Mouse (Mus musculus): Measurements from ENCODE around the gene Zfp943. TPM values are rescaled to one million over a fixed set of nuclear protein-coding genes. Genes with fewer than 3 reads are reported as not detected.
"Not testable (repeated sequence)": the region's sequence is repeated elsewhere in the genome, so short reads cannot be mapped to it uniquely, and the experiment has no call there.

The Zfp943 gene
- polyA plus RNA-seq (2016; fragmentation: Nextera tagmentation; extraction: Ambion mirVana) = 13.8 and 15.1 TPM in 2 replicates

GRCm38 (mm10) chr17:21962107-21962907, at the start of gene Zfp943, which contains the start of gene Zfp942:
Gene Zfp943 (plus strand): TSS chr17:21962552.
Gene Zfp942 (minus strand): TSS chr17:21962464.
- Histone ChIP-seq H3K9me3 (peaks cover 10% of the 10 kb centered on the region; the same call in 1 of the 2 replicates), H3K4me3 (peak within 1 kb of the TSS; percentile 70), H3K27ac (peak within 1 kb of the TSS; percentile 91), H3K4me1 (replicated peaks) (peaks cover 13% of the 10 kb centered on the region)
- not testable (repeated sequence) for H3K27me3 ChIP-seq (ENCODE audit: insufficient read depth, poor library complexity, severe bottlenecking); H3K36me3 ChIP-seq
- DNase-seq (ENCODE audit: low spot score) = peak; percentile 78
- WGBS = under 1% methylated on average over 47 of the region's 55 CpGs

GRCm38 (mm10) chr17:21963302-21963701, 950 bp downstream of the Zfp943 start:
- DNase-seq (ENCODE audit: low spot score) = no peak
- 68% methylated on average over 4 of the region's 4 CpGs for WGBS
- Histone ChIP-seq H3K27ac (0 out of 2 replicates have a peak overlapping the region, but pooled peaks have one; percentile 91), H3K4me3 (peak overlapping the region; percentile 70), H3K27me3 (ENCODE audit: insufficient read depth, poor library complexity, severe bottlenecking) (no peaks in the 10 kb centered on the region), H3K4me1 (replicated peaks) (peaks cover 13% of the 10 kb centered on the region), H3K36me3 (peaks cover 13% of the 10 kb centered on the region), H3K9me3 (peaks cover 9% of the 10 kb centered on the region; the same call in 1 of the 2 replicates)

- not testable (repeated sequence) for H3K27me3 ChIP-seq (ENCODE audit: insufficient read depth, poor library complexity, severe bottlenecking); H3K4me1 ChIP-seq (replicated peaks); H3K36me3 ChIP-seq; DNase-seq (ENCODE audit: low spot score); H3K27ac ChIP-seq; H3K4me3 ChIP-seq
- 45% methylated on average over 1 of the region's 1 CpGs for WGBS
- H3K9me3 ChIP-seq = peaks cover 23% of the 10 kb centered on the region
Observed at GRCm38 (mm10) chr17:22035594-22035993, 73.2 kb downstream of the Zfp943 start.

- H3K4me1 ChIP-seq (replicated peaks) = no peaks in the 10 kb centered on the region
- no peaks in the 10 kb centered on the region for H3K27me3 ChIP-seq (ENCODE audit: insufficient read depth, poor library complexity, severe bottlenecking)
- DNase-seq (ENCODE audit: low spot score) = no peak
Observed at GRCm38 (mm10) chr17:22049403-22049802, 87.1 kb downstream of the Zfp943 start.

GRCm38 (mm10) chr17:22053211-22053610, 90.9 kb downstream of the Zfp943 start:
- Histone ChIP-seq H3K36me3 (no peaks in the 10 kb centered on the region), H3K9me3 (peaks cover 54% of the 10 kb centered on the region), H3K27me3 (ENCODE audit: insufficient read depth, poor library complexity, severe bottlenecking) (no peaks in the 10 kb centered on the region), H3K4me1 (replicated peaks) (no peaks in the 10 kb centered on the region), H3K4me3 (no peak overlapping the region), H3K27ac (no peak overlapping the region)
- WGBS = 77% methylated on average over 2 of the region's 2 CpGs
- DNase-seq (ENCODE audit: low spot score) = no peak

More at GRCm38 (mm10) chr17:22049403-22049802, 87.1 kb downstream of the Zfp943 start:
- 80% methylated on average over 2 of the region's 2 CpGs for WGBS
- peaks cover 46% of the 10 kb centered on the region for H3K9me3 ChIP-seq
- no peaks in the 10 kb centered on the region for H3K36me3 ChIP-seq
- H3K4me3 ChIP-seq = no peak overlapping the region
- H3K27ac ChIP-seq = no peak overlapping the region

GRCm38 (mm10) chr17:22081031-22081631, 118.8 kb downstream of the Zfp943 start:
- peak overlapping the region; percentile 74 for H3K4me3 ChIP-seq
- H3K9me3 ChIP-seq = peaks cover 7% of the 10 kb centered on the region; the same call in 1 of the 2 replicates
- peak overlapping the region; percentile 87 for H3K27ac ChIP-seq
- H3K36me3 ChIP-seq = no peaks in the 10 kb centered on the region
- no peaks in the 10 kb centered on the region for H3K27me3 ChIP-seq (ENCODE audit: insufficient read depth, poor library complexity, severe bottlenecking)
- DNase-seq (ENCODE audit: low spot score) = peak; percentile 64
- WGBS = 4% methylated on average over 57 of the region's 57 CpGs
- no peaks in the 10 kb centered on the region for H3K4me1 ChIP-seq (replicated peaks)

GRCm38 (mm10) chr17:22083224-22083623, 120.9 kb downstream of the Zfp943 start:
- not testable (repeated sequence) for H3K27ac ChIP-seq; H3K27me3 ChIP-seq (ENCODE audit: insufficient read depth, poor library complexity, severe bottlenecking); H3K4me1 ChIP-seq (replicated peaks); H3K36me3 ChIP-seq; H3K9me3 ChIP-seq; H3K4me3 ChIP-seq
- WGBS = 44% methylated on average over 3 of the region's 3 CpGs
- DNase-seq (ENCODE audit: low spot score) = peak; percentile 16

GRCm38 (mm10) chr17:22118770-22119169, 156.4 kb downstream of the Zfp943 start:
- Histone ChIP-seq H3K9me3 (peaks cover 7% of the 10 kb centered on the region; the same call in 1 of the 2 replicates), H3K4me1 (replicated peaks) (no peaks in the 10 kb centered on the region), H3K27ac (no peak overlapping the region), H3K36me3 (no peaks in the 10 kb centered on the region), H3K27me3 (ENCODE audit: insufficient read depth, poor library complexity, severe bottlenecking) (no peaks in the 10 kb centered on the region), H3K4me3 (no peak overlapping the region)
- no peak for DNase-seq (ENCODE audit: low spot score)

Other genes with a start within 250 kb of the Zfp943 start
- gene Zfp229, start 231.8 kb upstream of the Zfp943 start, polyA plus RNA-seq (2016; fragmentation: Nextera tagmentation; extraction: Ambion mirVana) = 6.8 and 7.9 TPM in 2 replicates
- 3.4 and 5.8 TPM in 2 replicates for gene Zfp820, start 116.8 kb upstream of the Zfp943 start, polyA plus RNA-seq (2016; fragmentation: Nextera tagmentation; extraction: Ambion mirVana)
- 6.5 and 7.8 TPM in 2 replicates for gene Zfp995, start 52.6 kb upstream of the Zfp943 start, polyA plus RNA-seq (2016; fragmentation: Nextera tagmentation; extraction: Ambion mirVana)
- 15.4 and 22.7 TPM in 2 replicates for gene Zfp942, start 88 bp upstream of the Zfp943 start, polyA plus RNA-seq (2016; fragmentation: Nextera tagmentation; extraction: Ambion mirVana)
- 1.2 and 1.8 TPM in 2 replicates for gene Zfp947, start 203.6 kb downstream of the Zfp943 start, polyA plus RNA-seq (2016; fragmentation: Nextera tagmentation; extraction: Ambion mirVana)